Mouse (Mus musculus) small intestine, adult 2 months (tissue): ENCODE measurements around the gene Slamf8. TPM values are rescaled to one million over a fixed set of nuclear protein-coding genes. Genes with fewer than 3 reads are reported as not detected.
A peak's percentile ranks its signal among the peaks of the same experiment; 100 is the strongest.

Experiments
- H3K27ac ChIP-seq: fragments of 200-500 bp; 2 replicates; pipeline ENCODE4 v1.5.1; 2012; ENCODE audit warnings: low read depth, low read length, control low read depth, inconsistent platforms; ENCODE audit not compliant: insufficient read depth
- H3K27me3 ChIP-seq: fragments of 200-500 bp; 2 replicates; pipeline ENCODE4 v1.6.1; 2012; ENCODE audit warnings: mild to moderate bottlenecking, moderate library complexity, low read length, inconsistent platforms; ENCODE audit not compliant: control insufficient read depth, insufficient read depth
- H3K36me3 ChIP-seq: fragments of 200-500 bp; 2 replicates; pipeline ENCODE4 v1.6.1; 2012; ENCODE audit warnings: mild to moderate bottlenecking, low read length, control low read depth, inconsistent platforms; ENCODE audit not compliant: control insufficient read depth, insufficient read depth
- H3K4me1 ChIP-seq: fragments of 200-500 bp; 2 replicates; pipeline ENCODE4 v1.6.1; 2012; ENCODE audit warnings: low read length, inconsistent platforms, mixed read lengths; ENCODE audit not compliant: control insufficient read depth, insufficient read depth, insufficient read length
- H3K4me3 ChIP-seq: fragments of 200-500 bp; 2 replicates; pipeline ENCODE4 v1.5.1; 2012; ENCODE audit warnings: low read depth, mild to moderate bottlenecking, control low read depth, inconsistent platforms, low read length, moderate library complexity
- CTCF ChIP-seq: fragments of 200-500 bp; IDR thresholded peaks from 2 replicates; pipeline ENCODE4 v1.5.1; 2012; ENCODE audit warnings: low read depth, mild to moderate bottlenecking, control low read depth, inconsistent platforms, low read length, moderate library complexity, mixed read lengths; ENCODE audit not compliant: insufficient replicate concordance, insufficient read length; ENCODE audit errors: extremely low read depth
- POLR2A ChIP-seq: fragments of 200-500 bp; IDR thresholded peaks from 2 replicates; pipeline ENCODE4 v1.6.1; 2012; ENCODE audit warnings: low read depth, mild to moderate bottlenecking, control low read depth, inconsistent platforms, low read length, moderate library complexity
- WGBS: fragments of 180-500 bp; shearing (Covaris S2); methylation state at CpG from one replicate; pipeline ENCODE4 v1.1.7; 2018; 5-methylcytosine and 5-hydroxymethylcytosine counted together
- polyA plus RNA-seq: library from polyadenylated mRNA; depleted of rRNA; stranded (reverse); fragments of >200 nt; gene quantifications from 2 replicates; pipeline ENCODE4 v1.2.3, GENCODE M21; 2012; rRNA removed

Gene Slamf8
- polyA plus RNA-seq, 1 experiment, result 4.4 TPM

GRCm38 (mm10) chr1:172535116-172535515, 55.3 kb downstream of the Slamf8 start:
- 85% methylated on average over 16 of the region's 16 CpGs for WGBS
- TF ChIP-seq CTCF (no peak), POLR2A (no peak)
- Histone ChIP-seq H3K27ac (no peak overlapping the region), H3K36me3 (no peaks in the 10 kb centered on the region), H3K4me1 (peaks cover 8% of the 10 kb centered on the region), H3K4me3 (no peak overlapping the region), H3K27me3 (peaks cover 3% of the 10 kb centered on the region; the same call in 1 of the 2 replicates)

- H3K36me3 ChIP-seq, result no peaks in the 10 kb centered on the region
- WGBS, result 9% methylated on average over 13 of the region's 13 CpGs
- peaks cover 3% of the 10 kb centered on the region; the same call in 1 of the 2 replicates for H3K27me3 ChIP-seq
- H3K27ac ChIP-seq, result no peak overlapping the region
- H3K4me1 ChIP-seq, result peaks cover 8% of the 10 kb centered on the region
- H3K4me3 ChIP-seq, result peak overlapping the region; percentile 29
- TF ChIP-seq POLR2A, result no peak
- no peak for TF ChIP-seq CTCF
Measured at GRCm38 (mm10) chr1:172532551-172532950, 57.8 kb downstream of the Slamf8 start.

Other genes with a start within 250 kb of the Slamf8 start
- gene Kcnj10, start 249.4 kb downstream of the Slamf8 start, polyA plus RNA-seq, result 0.44 and 0.65 TPM in 2 replicates
- 3.5 and 4.8 TPM in 2 replicates for gene Pigm, start 214.0 kb downstream of the Slamf8 start, polyA plus RNA-seq
- gene Slamf9, start 115.2 kb downstream of the Slamf8 start, polyA plus RNA-seq, result 2.1 TPM in 2 replicates
- gene Igsf9, start 108.8 kb downstream of the Slamf8 start, polyA plus RNA-seq, result 145 and 516 TPM in 2 replicates
- 149 and 284 TPM in 2 replicates for gene Tagln2, start 90.5 kb downstream of the Slamf8 start, polyA plus RNA-seq
- 0.29 and 1.3 TPM in 2 replicates for gene Cfap45, start 69.8 kb downstream of the Slamf8 start, polyA plus RNA-seq
- 0.35 and 1.0 TPM in 2 replicates for gene Vsig8, start 34.6 kb downstream of the Slamf8 start, polyA plus RNA-seq
- not detected in 2 replicates for gene Fcrl6, start 12.0 kb upstream of the Slamf8 start, polyA plus RNA-seq
- 12.6 and 14.4 TPM in 2 replicates for gene Dusp23, start 42.4 kb upstream of the Slamf8 start, polyA plus RNA-seq
- 0.15 TPM in 1 of 2 replicates, not detected in the other for gene Crp, start 107.5 kb upstream of the Slamf8 start, polyA plus RNA-seq